Mouse (Mus musculus): ENCODE data around the gene Camkk1.

- no peak for TF ChIP-seq CTCF (IDR thresholded peaks at IDR 0.05)
- no peak for TF ChIP-seq POLR2A (IDR thresholded peaks at IDR 0.05; ENCODE audit: insufficient read depth, low read depth, low read length)
- TF ChIP-seq EP300 (IDR thresholded peaks at IDR 0.05; ENCODE audit: insufficient read depth, low read depth, low read length), result no peak
Measured at GRCm38 (mm10) chr11:73044789-73045188, 26.0 kb downstream of the Camkk1 start.

Data from heart, adult 2 months (tissue).